Mouse (Mus musculus) embryonic facial prominence, embryonic 14.5 days (tissue): ENCODE measurements around the gene Gm11627. TPM values are rescaled to one million over a fixed set of nuclear protein-coding genes. Genes with fewer than 3 reads are reported as not detected.

Experiments used
- ATAC-seq: fragments of 200-750 bp; cut with Nextera tagmentation; 2 replicates; pipeline ENCODE4 v1.8.0; 2017; ENCODE audit warnings: low read depth, moderate number of reproducible peaks, moderate TSS enrichment
- DNase-seq: peaks from one replicate; pipeline ENCODE4 v3.0.0-alpha.2; 2015; ENCODE audit warnings: low spot score
- H3K27ac ChIP-seq: fragments of 300-500 bp; sonication (generic); replicated peaks from 2 replicates; pipeline ENCODE4 v1.5.1; 2014; ENCODE audit warnings: low read depth, mild to moderate bottlenecking, low read length, moderate library complexity
- H3K27me3 ChIP-seq: fragments of 300-500 bp; sonication (generic); replicated peaks from 2 replicates; pipeline ENCODE4 v1.6.1; 2014; ENCODE audit warnings: low read length; ENCODE audit not compliant: control insufficient read depth, insufficient read depth
- H3K36me3 ChIP-seq: fragments of 300-500 bp; sonication (generic); 2 replicates; pipeline ENCODE4 v1.6.1; 2014; ENCODE audit warnings: low read length, mixed read lengths; ENCODE audit not compliant: control insufficient read depth, insufficient read depth
- H3K4me1 ChIP-seq: fragments of 300-500 bp; sonication (generic); 2 replicates; pipeline ENCODE4 v1.6.1; 2014; ENCODE audit warnings: antibody characterized with exemption, low read length; ENCODE audit not compliant: control insufficient read depth, insufficient read depth
- H3K4me2 ChIP-seq: fragments of 300-500 bp; sonication (generic); 2 replicates; pipeline ENCODE4 v1.6.1; 2014; ENCODE audit warnings: low read depth, mild to moderate bottlenecking, low read length, moderate library complexity, mixed read lengths
- H3K4me3 ChIP-seq: fragments of 300-500 bp; sonication (generic); 2 replicates; pipeline ENCODE4 v1.5.1; 2014; ENCODE audit warnings: low read depth, mild to moderate bottlenecking, low read length
- H3K9ac ChIP-seq: fragments of 300-500 bp; sonication (generic); 2 replicates; pipeline ENCODE4 v1.6.1; 2014; ENCODE audit warnings: low read depth, mild to moderate bottlenecking, low read length, moderate library complexity, mixed read lengths
- H3K9me3 ChIP-seq: fragments of 300-500 bp; sonication (generic); 2 replicates; pipeline ENCODE4 v1.6.1; 2016; ENCODE audit warnings: low read length; ENCODE audit not compliant: control insufficient read depth
- WGBS: fragments of 180-500 bp; shearing (Covaris S2); extraction: QIAGEN DNeasy Blood & Tissue Kit; methylation state at CpG from one replicate; pipeline ENCODE4 v1.1.7; 2014; 5-methylcytosine and 5-hydroxymethylcytosine counted together
- polyA plus RNA-seq: library from polyadenylated mRNA; unstranded; fragments of >200 nt; fragmentation: Nextera tagmentation; extraction: Ambion mirVana; gene quantifications from 2 replicates; pipeline ENCODE4 v1.2.1, GENCODE M21; 2014

The Gm11627 gene
- 9.5 and 15.7 TPM in 2 replicates for polyA plus RNA-seq

DNA sequence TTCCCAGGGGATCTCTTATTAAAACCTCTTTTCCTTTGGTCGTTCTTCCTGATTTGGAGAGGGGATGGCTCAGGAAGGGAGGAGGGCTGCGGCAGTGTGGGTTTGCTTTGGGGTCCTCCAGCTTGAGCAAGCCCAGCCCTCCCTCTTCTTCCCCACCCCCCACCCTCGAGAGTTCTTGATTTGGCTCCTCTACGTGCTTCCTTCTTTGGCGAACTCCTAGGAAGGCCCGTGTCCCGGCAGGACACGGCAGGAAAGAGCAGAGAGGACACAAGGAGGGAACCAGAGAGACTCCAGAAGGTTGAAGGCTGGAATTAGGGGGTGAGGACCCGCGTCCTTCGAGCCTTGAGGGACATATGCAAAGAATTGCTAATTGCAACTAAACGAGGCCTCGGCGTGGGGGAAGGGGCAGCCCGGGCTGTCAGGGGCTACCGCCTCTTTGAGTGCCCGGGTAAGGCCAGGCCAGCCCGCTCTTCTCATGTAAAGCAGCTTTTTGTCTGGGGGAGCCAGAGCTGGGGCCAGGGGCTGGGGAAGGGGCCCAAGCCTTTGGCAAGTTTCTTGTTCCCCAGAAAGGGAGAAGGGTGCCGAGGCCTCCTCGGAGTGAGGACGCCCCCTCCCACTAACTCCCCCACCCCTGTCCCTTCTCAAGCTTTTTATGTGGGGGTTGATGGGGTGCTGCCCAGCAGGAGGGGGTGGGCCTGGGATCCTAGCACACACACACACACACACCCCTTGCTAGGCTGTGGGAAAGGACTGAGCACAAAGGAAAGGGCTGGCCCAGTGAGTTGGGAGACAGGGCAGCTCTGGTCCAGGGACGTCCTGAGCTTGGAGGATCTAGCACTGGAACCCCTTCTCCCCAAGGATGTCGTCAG lies at the start of gene Gm11627:
Gene Gm11627, minus strand, starts transcription at position 297 of the 869 bp plus-strand sequence.
- Histone ChIP-seq H3K9me3 (no peaks in the 10 kb centered on the region), H3K4me3 (peak within 1 kb of the TSS; percentile 42), H3K9ac (peak within 1 kb of the TSS; percentile 75), H3K36me3 (no peaks in the 10 kb centered on the region), H3K4me1 (peaks cover 39% of the 10 kb centered on the region), H3K27ac (peak within 1 kb of the TSS; percentile 95), H3K27me3 (no peaks in the 10 kb centered on the region), H3K4me2 (peak within 1 kb of the TSS; percentile 57)
- peak; percentile 49 for ATAC-seq
- peak; percentile 75 for DNase-seq
- WGBS = 9% methylated on average over 18 of the region's 23 CpGs

DNA sequence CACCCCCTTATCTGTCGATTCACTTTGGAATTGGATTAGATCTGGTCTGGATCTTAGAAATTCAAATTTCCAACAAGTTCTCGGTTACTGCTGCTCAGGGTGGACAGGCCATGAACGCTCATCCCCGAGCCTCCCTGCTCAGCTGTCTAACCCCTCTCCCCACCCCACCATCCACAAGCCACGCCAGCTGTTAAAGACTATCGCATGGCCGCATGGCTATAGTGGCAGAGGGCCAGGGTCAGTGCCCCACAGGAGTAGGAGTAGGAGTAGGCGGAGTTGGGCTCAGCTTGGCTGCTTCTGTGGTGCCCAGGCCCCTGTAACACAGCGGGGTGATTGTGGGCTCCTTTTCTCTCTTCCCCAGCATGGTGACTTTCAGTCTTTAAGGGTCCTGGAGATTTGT lies 49.3 kb upstream of the Gm11627 start:
- H3K4me1 ChIP-seq = peaks cover 48% of the 10 kb centered on the region

DNA sequence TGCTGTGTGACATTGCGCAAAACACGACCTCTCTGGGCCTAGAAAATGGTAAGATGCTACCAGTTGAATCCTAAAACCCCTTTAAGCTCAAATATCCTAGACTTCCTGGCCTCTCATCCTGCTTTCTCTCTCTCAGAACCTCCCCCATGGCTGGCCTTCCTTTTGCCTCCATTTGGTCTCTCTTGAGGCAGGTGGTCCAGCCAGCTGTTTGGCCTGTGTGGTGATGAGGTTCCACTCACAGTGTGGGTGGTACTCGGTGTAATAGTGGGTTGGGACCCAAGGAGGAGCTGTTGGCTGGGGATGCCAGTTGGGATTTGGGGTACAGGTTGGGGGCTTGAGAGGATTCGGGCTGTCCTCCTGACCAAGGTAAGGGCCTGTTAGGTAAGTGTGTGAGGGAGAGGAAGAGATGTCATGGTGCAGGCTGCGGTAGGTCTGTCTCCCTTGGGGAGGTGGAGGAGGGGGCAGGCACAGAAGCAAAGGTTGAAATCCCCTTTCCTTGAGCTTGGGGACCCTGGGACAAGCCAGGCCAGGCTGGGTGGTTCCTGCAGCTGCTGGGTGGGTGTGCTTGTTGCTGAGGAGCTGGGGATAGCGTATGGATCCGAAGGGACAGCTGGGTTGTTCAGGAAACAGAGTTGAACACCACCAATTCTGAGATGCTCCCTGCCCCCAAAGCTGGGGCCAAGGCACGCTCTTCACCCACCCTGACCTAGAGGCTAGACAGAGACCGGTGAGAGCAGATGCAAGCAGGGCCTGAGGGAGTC lies 48.1 kb upstream of the Gm11627 start:
- WGBS = 73% methylated on average over 9 of the region's 9 CpGs
- H3K36me3 ChIP-seq = no peaks in the 10 kb centered on the region
- H3K4me1 ChIP-seq = peaks cover 39% of the 10 kb centered on the region
- no peak overlapping the region for H3K9ac ChIP-seq
- no peaks in the 10 kb centered on the region for H3K27me3 ChIP-seq
- no peaks in the 10 kb centered on the region for H3K9me3 ChIP-seq
- no peak overlapping the region for H3K4me3 ChIP-seq
- DNase-seq (no peak), ATAC-seq (no peak)
- no peak overlapping the region for H3K4me2 ChIP-seq
- H3K27ac ChIP-seq = no peak overlapping the region

More for the DNA sequence above, 49.3 kb upstream of the Gm11627 start:
- no peak overlapping the region for H3K27ac ChIP-seq
- H3K9me3 ChIP-seq = no peaks in the 10 kb centered on the region
- no peak overlapping the region for H3K9ac ChIP-seq
- H3K4me3 ChIP-seq = no peak overlapping the region
- H3K36me3 ChIP-seq = no peaks in the 10 kb centered on the region
- H3K27me3 ChIP-seq = no peaks in the 10 kb centered on the region
- ATAC-seq = no peak
- peak; percentile 61 for DNase-seq
- no peak overlapping the region for H3K4me2 ChIP-seq
- WGBS = 58% methylated on average over 9 of the region's 9 CpGs

GRCm38 (mm10) chr11:102624888-102625407 lies 45.7 kb upstream of the Gm11627 start:
- Histone ChIP-seq H3K4me1 (peaks cover 22% of the 10 kb centered on the region), H3K27ac (peak overlapping the region; percentile 91), H3K27me3 (no peaks in the 10 kb centered on the region), H3K4me3 (0 out of 2 replicates have a peak overlapping the region, but pooled peaks have one; percentile 16), H3K4me2 (peak overlapping the region; percentile 49), H3K9ac (peak overlapping the region; percentile 49; the same call in 1 of the 2 replicates), H3K36me3 (no peaks in the 10 kb centered on the region), H3K9me3 (no peaks in the 10 kb centered on the region)
- DNase-seq = peak; percentile 93
- 12% methylated on average over 14 of the region's 14 CpGs for WGBS
- peak; percentile 38 for ATAC-seq

- peak overlapping the region; percentile 49 for H3K9ac ChIP-seq
- WGBS = 4% methylated on average over 13 of the region's 17 CpGs
- no peaks in the 10 kb centered on the region for H3K27me3 ChIP-seq
- no peaks in the 10 kb centered on the region for H3K36me3 ChIP-seq
- ATAC-seq (peak; percentile 94), DNase-seq (peak; percentile 96)
- H3K4me2 ChIP-seq = peak overlapping the region; percentile 49
- peaks cover 22% of the 10 kb centered on the region for H3K4me1 ChIP-seq
- peak overlapping the region; percentile 12 for H3K4me3 ChIP-seq
- H3K27ac ChIP-seq = peak overlapping the region; percentile 91
- peaks cover 4% of the 10 kb centered on the region; the same call in 1 of the 2 replicates for H3K9me3 ChIP-seq
These were observed 44.9 kb upstream of the Gm11627 start for GRCm38 (mm10) chr11:102623876-102624789.

DNA sequence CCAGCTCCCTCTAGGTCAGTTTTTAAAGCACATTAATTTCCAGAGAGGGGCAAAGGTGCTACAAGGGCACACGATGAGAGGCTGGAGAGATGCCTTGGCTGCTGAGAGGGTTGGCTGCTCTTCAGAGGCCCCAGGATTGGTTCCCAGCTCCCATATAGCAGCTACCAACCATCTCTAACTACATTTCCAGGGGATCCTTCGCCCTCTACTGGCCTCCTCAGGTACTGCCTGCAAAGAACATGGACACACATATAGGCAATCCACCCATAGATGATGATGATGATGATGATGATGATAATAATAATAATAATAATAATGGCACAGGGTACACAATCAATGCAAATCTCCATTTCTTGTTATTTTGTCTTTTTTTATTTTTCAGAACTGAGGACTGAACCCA lies 40.2 kb upstream of the Gm11627 start:
- H3K4me2 ChIP-seq = no peak overlapping the region
- no peak overlapping the region for H3K27ac ChIP-seq
- peaks cover 10% of the 10 kb centered on the region for H3K4me1 ChIP-seq
- H3K27me3 ChIP-seq = no peaks in the 10 kb centered on the region
- DNase-seq (no peak), ATAC-seq (no peak)
- peaks cover 5% of the 10 kb centered on the region; the same call in 1 of the 2 replicates for H3K9me3 ChIP-seq
- no peak overlapping the region for H3K4me3 ChIP-seq
- H3K9ac ChIP-seq = no peak overlapping the region
- H3K36me3 ChIP-seq = no peaks in the 10 kb centered on the region
- 73% methylated on average over 2 of the region's 2 CpGs for WGBS

- Histone ChIP-seq H3K36me3 (peaks cover 4% of the 10 kb centered on the region), H3K27me3 (no peaks in the 10 kb centered on the region), H3K4me1 (peaks cover 38% of the 10 kb centered on the region), H3K4me2 (peak overlapping the region; percentile 35; the same call in 1 of the 2 replicates), H3K9me3 (no peaks in the 10 kb centered on the region), H3K4me3 (no peak overlapping the region), H3K27ac (peak overlapping the region; percentile 93), H3K9ac (peak overlapping the region; percentile 48)
- ATAC-seq = no peak
- 13% methylated on average over 6 of the region's 6 CpGs for WGBS
- DNase-seq = no peak
These were observed 32.0 kb upstream of the Gm11627 start for GRCm38 (mm10) chr11:102611317-102611705.
